Mouse (Mus musculus): ENCODE measurements around the gene Igsf8. TPM values are rescaled to one million over a fixed set of nuclear protein-coding genes. Genes with fewer than 3 reads are reported as not detected.

The Igsf8 gene
- total RNA-seq, 2 experiments from 2014 or later: 9.3 to 15.2 TPM

GRCm38 (mm10) chr1:172258314-172258713 lies 3.1 kb upstream of the Igsf8 start, which contains the start of gene Atp1a4:
TSS of gene Atp1a4 (minus strand) at chr1:172258414.
- no peak for DNase-seq (ENCODE audit: low spot score)
- intact Hi-C loops (cut with DNase I): no loop called here

GRCm38 (mm10) chr1:172271208-172271607 lies 9.8 kb downstream of the Igsf8 start:
- no peak for DNase-seq (ENCODE audit: low spot score)
- intact Hi-C loops (cut with DNase I): no loop called here

GRCm38 (mm10) chr1:172271765-172272164 lies 10.3 kb downstream of the Igsf8 start:
- no peak for DNase-seq (ENCODE audit: low spot score)
- intact Hi-C loops (cut with DNase I): no loop called here

DNA sequence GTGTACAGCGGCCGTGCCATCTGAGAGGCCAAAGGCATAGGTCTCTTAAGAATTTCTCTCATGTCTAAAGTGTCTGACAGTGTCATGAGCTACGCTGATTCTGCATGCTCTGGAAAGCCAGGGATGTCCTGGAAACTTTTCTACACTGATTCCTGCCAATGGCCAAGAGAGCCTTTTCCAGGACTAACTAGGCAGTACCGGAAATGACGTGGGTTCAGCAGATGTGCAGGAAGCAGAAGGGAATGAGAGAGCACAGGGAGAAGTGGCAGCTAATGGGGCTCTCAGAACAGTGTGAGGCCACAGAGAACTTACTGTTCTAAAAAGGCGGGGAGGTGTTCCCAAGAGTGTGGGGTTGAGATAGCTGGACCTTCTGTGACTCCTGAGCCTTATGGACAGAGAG lies 11.9 kb downstream of the Igsf8 start:
- intact Hi-C loops (cut with DNase I): no loop called here
- DNase-seq (ENCODE audit: low spot score): peak; percentile 42

GRCm38 (mm10) chr1:172274116-172274515 lies 12.7 kb downstream of the Igsf8 start:
- intact Hi-C loops (cut with DNase I): no loop called here
- DNase-seq (ENCODE audit: low spot score): no peak

GRCm38 (mm10) chr1:172274547-172274946 lies 13.1 kb downstream of the Igsf8 start:
- intact Hi-C loops (cut with DNase I): no loop called here
- DNase-seq (ENCODE audit: low spot score): no peak

DNA sequence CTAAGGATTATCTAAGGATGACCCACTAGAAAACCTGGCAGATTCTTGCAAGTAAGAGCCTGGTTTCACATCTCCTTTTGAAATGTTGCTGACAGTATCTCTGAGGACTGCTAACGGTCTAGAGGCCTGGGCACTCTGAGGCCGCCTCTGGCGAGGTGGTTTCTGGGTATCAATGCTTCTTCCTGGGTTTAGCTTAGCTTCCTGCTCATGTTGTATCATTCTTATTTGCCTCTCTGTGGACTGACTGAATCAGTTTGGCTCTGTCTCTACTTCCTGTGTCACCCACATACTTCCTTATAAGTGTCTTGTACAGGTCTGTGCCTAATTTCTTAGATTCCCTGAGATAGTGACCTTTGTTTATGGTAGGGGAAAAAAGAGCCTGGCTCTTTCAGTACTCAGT lies 15.7 kb downstream of the Igsf8 start:
- no peak for DNase-seq (ENCODE audit: low spot score)
- intact Hi-C loops (cut with DNase I): no loop called here

GRCm38 (mm10) chr1:172278328-172278727 lies 16.9 kb downstream of the Igsf8 start:
- intact Hi-C loops (cut with DNase I): no loop called here
- no peak for DNase-seq (ENCODE audit: low spot score)

DNA sequence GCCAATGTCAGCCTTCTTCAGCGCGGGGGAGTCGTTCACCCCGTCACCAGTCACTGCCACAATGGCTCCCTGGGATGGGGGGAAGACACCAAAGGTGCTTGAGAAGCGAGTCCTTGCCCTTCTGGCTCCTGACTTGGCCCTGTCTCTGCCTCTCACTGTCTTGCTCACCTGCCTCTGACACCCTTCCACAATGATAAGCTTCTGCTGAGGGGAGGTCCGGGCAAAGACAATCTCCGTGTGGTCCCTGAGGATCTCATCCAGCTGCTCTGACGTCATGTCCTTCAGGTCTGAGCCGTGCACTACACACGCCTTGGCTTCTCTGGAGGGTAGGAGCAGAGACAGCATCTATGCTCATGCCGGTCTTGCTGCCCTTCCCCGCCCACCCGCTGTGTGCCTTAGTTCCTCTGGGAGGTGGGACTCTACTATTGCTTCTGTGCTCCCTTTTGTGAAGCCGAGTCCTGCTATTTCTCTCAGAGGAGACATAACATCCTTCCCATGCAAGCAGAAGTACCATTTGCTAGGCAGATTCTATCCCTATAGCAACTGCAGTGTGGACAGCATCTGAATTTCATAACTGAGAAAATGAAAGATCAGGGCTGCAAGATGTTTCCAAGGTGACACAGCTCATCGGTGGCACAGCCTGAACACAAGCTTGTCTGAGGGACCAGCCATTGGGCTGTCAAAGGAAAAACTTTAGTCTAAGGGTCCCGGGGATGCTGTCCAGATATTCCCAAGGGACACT lies 18.5 kb downstream of the Igsf8 start:
- no peak for DNase-seq (ENCODE audit: low spot score)
- intact Hi-C loops (cut with DNase I): no loop called here

- DNase-seq (ENCODE audit: low spot score): no peak
- intact Hi-C loops (cut with DNase I): loop anchor here (2.0 kb wide), 1 partner anchor 27 kb away; no protein-coding TSS in a partner anchor
These were observed 20.2 kb downstream of the Igsf8 start for GRCm38 (mm10) chr1:172281522-172282254.

- intact Hi-C loops (cut with DNase I): loop anchor here (2.0 kb wide), 1 partner anchor 26 kb away; no protein-coding TSS in a partner anchor
- no peak for DNase-seq (ENCODE audit: low spot score)
These were observed 21.6 kb downstream of the Igsf8 start for GRCm38 (mm10) chr1:172283073-172283472.

- no peak for DNase-seq (ENCODE audit: low spot score)
- intact Hi-C loops (cut with DNase I): no loop called here
These were observed 22.8 kb downstream of the Igsf8 start for GRCm38 (mm10) chr1:172284221-172284620.

GRCm38 (mm10) chr1:172286740-172287139 lies 25.3 kb downstream of the Igsf8 start:
- intact Hi-C loops (cut with DNase I): no loop called here
- DNase-seq (ENCODE audit: low spot score): no peak

- DNase-seq (ENCODE audit: low spot score): no peak
- intact Hi-C loops (cut with DNase I): no loop called here
These were observed 27.6 kb downstream of the Igsf8 start for GRCm38 (mm10) chr1:172288900-172289616.

GRCm38 (mm10) chr1:172289617-172289946 lies 28.1 kb downstream of the Igsf8 start:
- DNase-seq (ENCODE audit: low spot score): no peak
- intact Hi-C loops (cut with DNase I): no loop called here

DNA sequence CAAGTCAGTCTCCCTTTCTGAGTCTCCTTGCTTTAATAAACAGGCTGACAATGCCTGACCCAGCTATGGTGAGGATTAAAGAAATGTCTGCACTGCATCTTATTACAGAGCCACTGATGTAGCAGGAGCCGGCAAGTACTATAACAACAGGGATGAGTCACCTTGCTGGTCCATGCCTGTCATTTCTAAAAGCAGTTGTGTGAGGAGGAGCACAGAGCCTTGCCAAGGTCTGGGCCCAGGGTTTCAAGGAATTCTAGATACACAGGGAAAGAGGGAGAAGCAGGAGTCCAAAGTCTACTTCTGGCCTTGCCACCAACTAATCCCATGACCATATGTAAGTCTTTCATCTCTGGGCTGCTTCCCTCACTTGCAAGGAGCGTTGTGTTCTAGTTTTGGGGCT lies 31.4 kb downstream of the Igsf8 start:
- intact Hi-C loops (cut with DNase I): no loop called here

GRCm38 (mm10) chr1:172293449-172293848 lies 32.0 kb downstream of the Igsf8 start:
- DNase-seq (ENCODE audit: low spot score): no peak
- intact Hi-C loops (cut with DNase I): no loop called here

More for the DNA sequence above, 31.4 kb downstream of the Igsf8 start:
- DNase-seq (ENCODE audit: low spot score): no peak

DNA sequence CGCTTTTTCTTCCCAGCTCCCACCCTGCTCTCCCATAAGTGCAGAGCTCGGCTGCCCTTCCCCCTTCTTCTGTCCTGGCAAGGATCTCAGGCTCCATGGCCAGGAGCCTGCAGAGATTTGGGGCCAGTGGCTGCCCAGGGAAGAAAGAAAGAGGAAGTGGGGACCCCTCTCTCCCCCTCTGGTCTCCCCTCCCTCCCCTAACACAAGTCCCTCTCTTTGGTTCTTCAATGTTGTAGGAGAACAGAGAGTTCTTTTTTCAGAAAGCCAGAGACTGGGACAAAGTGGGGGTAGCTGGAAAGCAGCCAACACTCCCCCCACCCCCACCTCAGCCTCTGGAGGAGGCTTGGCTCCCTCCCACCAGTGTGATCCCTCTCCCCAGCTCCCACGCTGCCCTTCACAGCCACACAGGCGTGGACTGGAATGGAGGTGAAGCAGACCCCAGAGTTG lies 34.3 kb downstream of the Igsf8 start:
- intact Hi-C loops (cut with DNase I): no loop called here
- DNase-seq (ENCODE audit: low spot score): no peak

DNA sequence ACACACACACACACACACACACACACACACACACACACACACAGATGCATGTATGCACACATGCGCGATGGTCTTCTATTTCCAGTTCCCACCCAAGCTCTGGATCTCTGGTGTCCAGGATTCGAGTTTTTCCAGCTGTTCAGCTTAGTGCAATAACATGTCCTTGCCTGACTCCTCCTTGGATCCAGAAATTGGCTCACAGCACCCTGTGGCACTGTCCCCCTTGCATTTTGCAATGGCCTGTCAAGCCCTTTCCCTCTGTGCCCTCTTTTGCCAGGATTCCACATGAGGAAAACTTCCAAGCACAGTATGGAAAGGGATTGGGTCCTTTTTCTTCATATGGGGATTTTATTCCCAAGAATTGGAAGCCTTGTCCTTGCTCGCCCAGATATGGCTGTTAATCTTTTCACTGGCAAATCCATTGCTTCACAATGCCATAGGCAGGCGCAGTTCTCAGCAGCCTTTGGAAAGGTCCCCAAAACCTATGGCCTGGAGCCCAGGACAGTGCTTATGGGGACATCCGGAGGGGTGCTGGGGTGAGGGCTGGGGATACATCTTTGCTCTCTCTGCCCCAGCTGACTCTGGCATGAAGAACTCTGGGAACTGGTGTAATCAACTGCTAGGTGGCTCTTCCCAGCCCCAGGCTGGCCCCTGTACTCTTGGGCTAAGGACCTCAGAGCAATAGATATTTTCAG lies 35.5 kb downstream of the Igsf8 start:
- intact Hi-C loops (cut with DNase I): no loop called here
- DNase-seq (ENCODE audit: low spot score): peak; percentile 50

All from heart, postnatal 25 days (tissue).